Mouse (Mus musculus): ENCODE results near the gene Treml2. TPM values are rescaled to one million over a fixed set of nuclear protein-coding genes. Genes with fewer than 3 reads are reported as not detected.
"Not testable (repeated sequence)": the region's sequence is repeated elsewhere in the genome, so short reads cannot be mapped to it uniquely, and the experiment has no call there.

The Treml2 gene
- polyA plus RNA-seq, 1 experiment, result not detected

- TF ChIP-seq CTCF (IDR thresholded peaks at IDR 0.05; ENCODE audit: borderline replicate concordance, insufficient read depth, low read length) (no peak), POLR2A (IDR thresholded peaks at IDR 0.05; ENCODE audit: low read depth, low read length) (no peak)
- H3K4me3 ChIP-seq (ENCODE audit: insufficient read depth, low read length), result no peak overlapping the region
- H3K27ac ChIP-seq (ENCODE audit: insufficient read depth, low read length), result no peak overlapping the region
Observed at GRCm38 (mm10) chr17:48281739-48282085, 17.6 kb upstream of the Treml2 start.

GRCm38 (mm10) chr17:48286765-48287164 lies 12.5 kb upstream of the Treml2 start:
- no peak overlapping the region for H3K4me3 ChIP-seq (ENCODE audit: insufficient read depth, low read length)
- TF ChIP-seq CTCF (IDR thresholded peaks at IDR 0.05; ENCODE audit: borderline replicate concordance, insufficient read depth, low read length) (no peak), POLR2A (IDR thresholded peaks at IDR 0.05; ENCODE audit: low read depth, low read length) (no peak)
- H3K27ac ChIP-seq (ENCODE audit: insufficient read depth, low read length), result no peak overlapping the region
- H3K4me1 ChIP-seq (ENCODE audit: control insufficient read depth, insufficient read depth, low read length), result no peaks in the 10 kb centered on the region

More at GRCm38 (mm10) chr17:48281739-48282085, 17.6 kb upstream of the Treml2 start:
- no peaks in the 10 kb centered on the region for H3K4me1 ChIP-seq (ENCODE audit: control insufficient read depth, insufficient read depth, low read length)

- Histone ChIP-seq H3K27ac (ENCODE audit: insufficient read depth, low read length) (no peak overlapping the region), H3K4me1 (ENCODE audit: control insufficient read depth, insufficient read depth, low read length) (no peaks in the 10 kb centered on the region), H3K4me3 (ENCODE audit: insufficient read depth, low read length) (no peak overlapping the region)
- TF ChIP-seq CTCF (IDR thresholded peaks at IDR 0.05; ENCODE audit: borderline replicate concordance, insufficient read depth, low read length), result no peak
- TF ChIP-seq POLR2A (IDR thresholded peaks at IDR 0.05; ENCODE audit: low read depth, low read length), result no peak
Observed at GRCm38 (mm10) chr17:48287276-48287675, 12.0 kb upstream of the Treml2 start.

DNA sequence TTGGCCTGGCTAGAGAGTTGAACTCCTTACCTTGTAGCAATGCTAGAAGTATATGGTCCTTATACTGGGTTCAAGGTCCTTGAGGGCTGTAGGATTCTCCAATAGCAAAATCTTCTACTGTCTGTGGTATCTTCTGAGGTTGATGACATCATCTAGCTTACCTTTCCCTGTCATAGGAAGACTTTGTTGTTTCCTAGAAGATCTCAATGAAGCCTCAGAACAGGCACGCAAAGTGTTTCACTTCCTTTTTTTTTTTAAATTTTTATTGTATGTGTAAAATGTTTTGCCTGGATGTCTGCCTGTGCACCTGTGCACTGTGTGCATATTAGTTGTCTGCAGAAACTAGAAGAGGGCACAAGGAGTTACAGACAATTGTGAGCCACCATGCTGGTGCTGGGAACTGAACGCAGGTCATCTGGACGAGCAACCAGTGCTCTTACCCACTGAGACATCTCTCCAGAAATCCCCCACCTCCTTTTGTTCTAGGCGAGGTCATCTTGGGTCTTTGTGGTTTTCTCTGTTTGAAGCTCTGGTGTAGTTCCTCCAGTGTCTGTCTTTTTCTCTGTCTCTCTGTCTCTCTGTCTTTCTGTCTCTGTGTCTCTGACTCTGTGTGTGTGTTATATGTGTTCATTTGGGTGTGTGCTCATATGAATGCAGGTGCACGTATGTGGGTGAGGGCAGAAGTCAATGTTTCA lies 5.7 kb upstream of the Treml2 start:
- Histone ChIP-seq H3K4me1 (ENCODE audit: control insufficient read depth, insufficient read depth, low read length) (no peaks in the 10 kb centered on the region), H3K27ac (ENCODE audit: insufficient read depth, low read length) (no peak overlapping the region), H3K4me3 (ENCODE audit: insufficient read depth, low read length) (no peak overlapping the region)
- no peak for TF ChIP-seq POLR2A (IDR thresholded peaks at IDR 0.05; ENCODE audit: low read depth, low read length)
- no peak for TF ChIP-seq CTCF (IDR thresholded peaks at IDR 0.05; ENCODE audit: borderline replicate concordance, insufficient read depth, low read length)

GRCm38 (mm10) chr17:48299756-48300155 lies 458 bp downstream of the Treml2 start:
- Histone ChIP-seq H3K27ac (ENCODE audit: insufficient read depth, low read length) (no peak overlapping the region), H3K4me3 (ENCODE audit: insufficient read depth, low read length) (no peak overlapping the region), H3K4me1 (ENCODE audit: control insufficient read depth, insufficient read depth, low read length) (no peaks in the 10 kb centered on the region)
- TF ChIP-seq CTCF (IDR thresholded peaks at IDR 0.05; ENCODE audit: borderline replicate concordance, insufficient read depth, low read length) (no peak), POLR2A (IDR thresholded peaks at IDR 0.05; ENCODE audit: low read depth, low read length) (no peak)

DNA sequence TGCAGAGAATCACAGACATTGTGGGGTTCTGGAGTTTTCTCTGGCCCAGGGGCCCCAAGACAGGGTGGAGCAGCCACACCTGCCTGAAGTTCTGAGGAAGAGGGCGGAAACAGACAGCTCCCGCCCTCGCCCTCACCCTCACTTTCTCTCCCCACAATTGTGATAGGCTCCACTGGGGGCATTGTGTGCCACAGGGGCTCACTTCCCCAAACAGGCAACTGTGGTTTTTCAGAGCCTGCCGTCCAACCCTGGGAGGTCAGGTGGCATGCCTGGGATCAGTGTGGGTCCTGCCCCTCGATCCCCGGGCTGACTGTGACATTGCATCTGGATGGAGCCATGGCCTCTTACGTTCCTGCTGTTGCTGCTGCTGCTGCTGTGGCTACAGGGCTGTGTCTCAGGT lies 901 bp downstream of the Treml2 start:
- Histone ChIP-seq H3K4me1 (ENCODE audit: control insufficient read depth, insufficient read depth, low read length) (no peaks in the 10 kb centered on the region), H3K4me3 (ENCODE audit: insufficient read depth, low read length) (no peak overlapping the region), H3K27ac (ENCODE audit: insufficient read depth, low read length) (no peak overlapping the region)
- TF ChIP-seq POLR2A (IDR thresholded peaks at IDR 0.05; ENCODE audit: low read depth, low read length), result no peak
- TF ChIP-seq CTCF (IDR thresholded peaks at IDR 0.05; ENCODE audit: borderline replicate concordance, insufficient read depth, low read length), result no peak

GRCm38 (mm10) chr17:48300861-48301260 lies 1.6 kb downstream of the Treml2 start:
- Histone ChIP-seq H3K4me3 (ENCODE audit: insufficient read depth, low read length) (no peak overlapping the region), H3K4me1 (ENCODE audit: control insufficient read depth, insufficient read depth, low read length) (no peaks in the 10 kb centered on the region), H3K27ac (ENCODE audit: insufficient read depth, low read length) (no peak overlapping the region)
- TF ChIP-seq CTCF (IDR thresholded peaks at IDR 0.05; ENCODE audit: borderline replicate concordance, insufficient read depth, low read length), result no peak
- TF ChIP-seq POLR2A (IDR thresholded peaks at IDR 0.05; ENCODE audit: low read depth, low read length), result no peak

DNA sequence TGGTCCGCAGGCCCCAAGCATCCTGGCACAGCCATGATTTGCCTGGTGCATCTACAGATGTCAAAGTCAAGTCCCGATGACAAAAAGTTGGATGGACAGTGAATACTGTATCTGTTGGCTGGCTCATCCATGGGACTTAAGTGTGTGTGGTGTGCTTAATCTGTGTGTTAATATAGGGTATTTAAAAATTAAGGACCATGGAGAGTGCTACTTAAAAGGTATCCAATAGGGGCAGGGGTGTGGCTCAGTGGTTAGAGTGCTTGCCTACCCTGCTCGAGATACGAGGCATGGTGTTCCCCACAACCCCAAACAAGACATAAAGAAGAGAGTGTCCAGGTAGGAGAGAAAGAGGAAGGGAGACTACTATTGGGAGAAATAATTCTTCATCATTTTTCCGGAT lies 2.5 kb downstream of the Treml2 start:
- Histone ChIP-seq H3K27ac (ENCODE audit: insufficient read depth, low read length) (no peak overlapping the region), H3K4me1 (ENCODE audit: control insufficient read depth, insufficient read depth, low read length) (no peaks in the 10 kb centered on the region), H3K4me3 (ENCODE audit: insufficient read depth, low read length) (no peak overlapping the region)
- TF ChIP-seq CTCF (IDR thresholded peaks at IDR 0.05; ENCODE audit: borderline replicate concordance, insufficient read depth, low read length) (no peak), POLR2A (IDR thresholded peaks at IDR 0.05; ENCODE audit: low read depth, low read length) (no peak)

DNA sequence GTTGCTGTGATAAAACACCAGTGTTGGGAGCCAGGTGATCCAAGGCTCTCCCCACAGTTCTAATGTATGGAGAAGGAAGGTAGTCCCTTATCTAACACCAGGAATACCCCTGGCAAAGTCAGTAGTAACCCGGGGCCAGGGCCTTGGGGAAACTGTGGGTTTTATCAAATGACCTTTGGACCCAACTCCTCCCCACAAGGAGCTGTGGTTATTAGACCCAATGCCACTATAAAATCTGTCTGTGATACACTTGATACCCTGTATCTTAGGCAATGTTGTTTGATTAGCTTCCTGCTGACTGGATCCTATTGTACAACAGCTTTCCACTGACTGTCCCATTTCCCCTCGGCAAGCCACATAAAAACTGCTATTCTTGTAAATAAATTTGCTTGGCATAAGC lies 12.8 kb downstream of the Treml2 start:
- Histone ChIP-seq H3K4me3 (ENCODE audit: insufficient read depth, low read length) (no peak overlapping the region), H3K27ac (ENCODE audit: insufficient read depth, low read length) (no peak overlapping the region), H3K4me1 (ENCODE audit: control insufficient read depth, insufficient read depth, low read length) (no peaks in the 10 kb centered on the region)
- TF ChIP-seq CTCF (IDR thresholded peaks at IDR 0.05; ENCODE audit: borderline replicate concordance, insufficient read depth, low read length), result no peak
- no peak for TF ChIP-seq POLR2A (IDR thresholded peaks at IDR 0.05; ENCODE audit: low read depth, low read length)

DNA sequence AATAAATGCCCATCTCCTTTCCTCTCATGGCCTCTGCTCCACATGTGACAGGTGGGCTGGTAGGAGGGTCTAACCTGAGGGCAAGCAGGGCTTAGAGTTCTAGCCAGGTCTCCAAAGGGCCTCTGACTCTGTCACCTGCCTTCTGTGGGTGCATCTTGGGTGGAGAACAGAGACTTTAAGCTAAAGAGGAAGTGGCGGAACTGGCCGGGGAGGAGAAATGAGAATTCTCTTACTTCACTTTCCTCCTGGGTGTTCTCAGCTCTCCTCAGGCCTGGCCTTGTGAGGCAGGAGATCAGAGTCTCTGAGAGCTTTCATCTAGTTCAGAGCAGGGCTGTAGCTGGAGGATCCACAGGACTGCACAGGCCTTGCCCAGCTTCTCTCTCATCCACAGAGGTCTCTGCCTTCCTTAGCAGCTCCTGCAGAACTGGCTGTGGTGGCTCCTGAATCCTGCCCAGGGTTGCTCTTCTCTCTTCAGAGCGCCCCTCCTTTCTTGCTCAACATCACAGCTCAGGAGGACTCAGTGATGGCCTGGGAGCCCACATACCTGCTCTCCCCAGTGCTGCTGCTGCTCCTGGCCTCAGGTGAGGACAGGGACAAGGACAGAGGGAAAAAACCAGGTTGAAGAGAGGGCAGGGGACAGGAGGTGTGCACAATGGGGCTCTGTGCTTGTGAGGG lies 16.7 kb downstream of the Treml2 start, which contains the start of gene B430306N03Rik:
Gene B430306N03Rik, plus strand, starts transcription at position 237 of the 675 bp plus-strand sequence.
- H3K4me1 ChIP-seq (ENCODE audit: control insufficient read depth, insufficient read depth, low read length); H3K27ac ChIP-seq (ENCODE audit: insufficient read depth, low read length); H3K4me3 ChIP-seq (ENCODE audit: insufficient read depth, low read length): not testable (repeated sequence)

Measured in embryonic fibroblast, embryonic 13.5 days (primary cell).